Mouse (Mus musculus): ENCODE data around the gene Dtx3l. TPM values are rescaled to one million over a fixed set of nuclear protein-coding genes. Genes with fewer than 3 reads are reported as not detected.
"Not testable (repeated sequence)": the region's sequence is repeated elsewhere in the genome, so short reads cannot be mapped to it uniquely, and the experiment has no call there.

The Dtx3l gene
- polyA plus RNA-seq, 1 experiment = 2.8 TPM

- no peak for TF ChIP-seq CTCF (IDR thresholded peaks at IDR 0.05; ENCODE audit: extremely low read depth, insufficient read depth, low read length)
- no peak for TF ChIP-seq POLR2A (IDR thresholded peaks at IDR 0.05; ENCODE audit: extremely low read depth, insufficient read depth, low read length)
- Histone ChIP-seq H3K4me3 (ENCODE audit: insufficient read depth, low read length) (no peak overlapping the region), H3K27ac (ENCODE audit: insufficient read depth, low read length) (no peak overlapping the region), H3K4me1 (ENCODE audit: control insufficient read depth, insufficient read depth, low read length) (no peaks in the 10 kb centered on the region)
Measured at GRCm38 (mm10) chr16:35911449-35911848, 27.5 kb downstream of the Dtx3l start.

GRCm38 (mm10) chr16:35907432-35908201, 31.3 kb downstream of the Dtx3l start:
- no peak overlapping the region for H3K27ac ChIP-seq (ENCODE audit: insufficient read depth, low read length)
- no peak for TF ChIP-seq CTCF (IDR thresholded peaks at IDR 0.05; ENCODE audit: extremely low read depth, insufficient read depth, low read length)
- no peak for TF ChIP-seq POLR2A (IDR thresholded peaks at IDR 0.05; ENCODE audit: extremely low read depth, insufficient read depth, low read length)
- H3K4me3 ChIP-seq (ENCODE audit: insufficient read depth, low read length) = no peak overlapping the region
- no peaks in the 10 kb centered on the region for H3K4me1 ChIP-seq (ENCODE audit: control insufficient read depth, insufficient read depth, low read length)

- no peak overlapping the region for H3K4me3 ChIP-seq (ENCODE audit: insufficient read depth, low read length)
- H3K27ac ChIP-seq (ENCODE audit: insufficient read depth, low read length) = no peak overlapping the region
- H3K4me1 ChIP-seq (ENCODE audit: control insufficient read depth, insufficient read depth, low read length) = no peaks in the 10 kb centered on the region
- TF ChIP-seq POLR2A (IDR thresholded peaks at IDR 0.05; ENCODE audit: extremely low read depth, insufficient read depth, low read length) (no peak), CTCF (IDR thresholded peaks at IDR 0.05; ENCODE audit: extremely low read depth, insufficient read depth, low read length) (no peak)
Measured at GRCm38 (mm10) chr16:35906887-35907286, 32.1 kb downstream of the Dtx3l start.

GRCm38 (mm10) chr16:35905819-35906485, 33.0 kb downstream of the Dtx3l start:
- no peak for TF ChIP-seq POLR2A (IDR thresholded peaks at IDR 0.05; ENCODE audit: extremely low read depth, insufficient read depth, low read length)
- TF ChIP-seq CTCF (IDR thresholded peaks at IDR 0.05; ENCODE audit: extremely low read depth, insufficient read depth, low read length) = no peak
- H3K27ac ChIP-seq (ENCODE audit: insufficient read depth, low read length) = no peak overlapping the region
- no peaks in the 10 kb centered on the region for H3K4me1 ChIP-seq (ENCODE audit: control insufficient read depth, insufficient read depth, low read length)

GRCm38 (mm10) chr16:35905355-35905754, 33.6 kb downstream of the Dtx3l start:
- TF ChIP-seq POLR2A (IDR thresholded peaks at IDR 0.05; ENCODE audit: extremely low read depth, insufficient read depth, low read length) = no peak
- TF ChIP-seq CTCF (IDR thresholded peaks at IDR 0.05; ENCODE audit: extremely low read depth, insufficient read depth, low read length) = no peak
- Histone ChIP-seq H3K27ac (ENCODE audit: insufficient read depth, low read length) (no peak overlapping the region), H3K4me1 (ENCODE audit: control insufficient read depth, insufficient read depth, low read length) (no peaks in the 10 kb centered on the region), H3K4me3 (ENCODE audit: insufficient read depth, low read length) (no peak overlapping the region)

More at GRCm38 (mm10) chr16:35905819-35906485, 33.0 kb downstream of the Dtx3l start:
- no peak overlapping the region for H3K4me3 ChIP-seq (ENCODE audit: insufficient read depth, low read length)

- Histone ChIP-seq H3K27ac (ENCODE audit: insufficient read depth, low read length) (no peak overlapping the region), H3K4me1 (ENCODE audit: control insufficient read depth, insufficient read depth, low read length) (no peaks in the 10 kb centered on the region), H3K4me3 (ENCODE audit: insufficient read depth, low read length) (no peak overlapping the region)
- TF ChIP-seq POLR2A (IDR thresholded peaks at IDR 0.05; ENCODE audit: extremely low read depth, insufficient read depth, low read length) (no peak), CTCF (IDR thresholded peaks at IDR 0.05; ENCODE audit: extremely low read depth, insufficient read depth, low read length) (no peak)
Measured at GRCm38 (mm10) chr16:35904121-35904736, 34.7 kb downstream of the Dtx3l start.

GRCm38 (mm10) chr16:35903014-35903640, 35.8 kb downstream of the Dtx3l start:
- TF ChIP-seq POLR2A (IDR thresholded peaks at IDR 0.05; ENCODE audit: extremely low read depth, insufficient read depth, low read length) (no peak), CTCF (IDR thresholded peaks at IDR 0.05; ENCODE audit: extremely low read depth, insufficient read depth, low read length) (no peak)

GRCm38 (mm10) chr16:35900541-35900940, 38.4 kb downstream of the Dtx3l start:
- Histone ChIP-seq H3K4me1 (ENCODE audit: control insufficient read depth, insufficient read depth, low read length) (no peaks in the 10 kb centered on the region), H3K4me3 (ENCODE audit: insufficient read depth, low read length) (no peak overlapping the region), H3K27ac (ENCODE audit: insufficient read depth, low read length) (no peak overlapping the region)
- TF ChIP-seq POLR2A (IDR thresholded peaks at IDR 0.05; ENCODE audit: extremely low read depth, insufficient read depth, low read length) = no peak
- no peak for TF ChIP-seq CTCF (IDR thresholded peaks at IDR 0.05; ENCODE audit: extremely low read depth, insufficient read depth, low read length)

More at GRCm38 (mm10) chr16:35903014-35903640, 35.8 kb downstream of the Dtx3l start:
- no peak overlapping the region for H3K27ac ChIP-seq (ENCODE audit: insufficient read depth, low read length)
- no peak overlapping the region for H3K4me3 ChIP-seq (ENCODE audit: insufficient read depth, low read length)
- H3K4me1 ChIP-seq (ENCODE audit: control insufficient read depth, insufficient read depth, low read length) = no peaks in the 10 kb centered on the region

- TF ChIP-seq CTCF (IDR thresholded peaks at IDR 0.05; ENCODE audit: extremely low read depth, insufficient read depth, low read length) = no peak
- TF ChIP-seq POLR2A (IDR thresholded peaks at IDR 0.05; ENCODE audit: extremely low read depth, insufficient read depth, low read length) = no peak
- H3K4me3 ChIP-seq (ENCODE audit: insufficient read depth, low read length) = no peak overlapping the region
- H3K27ac ChIP-seq (ENCODE audit: insufficient read depth, low read length) = no peak overlapping the region
- H3K4me1 ChIP-seq (ENCODE audit: control insufficient read depth, insufficient read depth, low read length) = no peaks in the 10 kb centered on the region
Measured at GRCm38 (mm10) chr16:35894997-35895396, 44.0 kb downstream of the Dtx3l start.

GRCm38 (mm10) chr16:35891603-35892002, 47.3 kb downstream of the Dtx3l start:
- H3K4me1 ChIP-seq (ENCODE audit: control insufficient read depth, insufficient read depth, low read length); H3K27ac ChIP-seq (ENCODE audit: insufficient read depth, low read length); H3K4me3 ChIP-seq (ENCODE audit: insufficient read depth, low read length): not testable (repeated sequence)

Measured in cortical plate, adult 2 months (tissue).